Mouse (Mus musculus) hematopoietic stem cell, adult 5-6 weeks (primary cell): ENCODE measurements at regions not wholly inside any gene's neighbourhood (a gene's known extent, or its start where the extent isn't known, plus 50 kb on each side); places are given as distances from the start of the nearest gene placed in this dataset.
A peak's percentile ranks its signal among the peaks of the same experiment; 100 is the strongest.

Source experiments
- ATAC-seq, 2 experiments: fragments of 125-278 bp in 1 of 2; replicated peaks in 1 of 2; 2 replicates each; pipeline ENCODE4 v1.8.0; 2016 to 2017; ENCODE audit warnings: inconsistent platforms in 2 of 2, mild to moderate bottlenecking in 2 of 2, moderate number of reproducible peaks in 2 of 2, low read depth in 1 of 2, moderate TSS enrichment in 1 of 2; ENCODE audit not compliant: low FRiP score in 2 of 2, poor library complexity in 2 of 2, severe bottlenecking in 2 of 2, insufficient read depth in 1 of 2, low TSS enrichment in 1 of 2

DNA sequence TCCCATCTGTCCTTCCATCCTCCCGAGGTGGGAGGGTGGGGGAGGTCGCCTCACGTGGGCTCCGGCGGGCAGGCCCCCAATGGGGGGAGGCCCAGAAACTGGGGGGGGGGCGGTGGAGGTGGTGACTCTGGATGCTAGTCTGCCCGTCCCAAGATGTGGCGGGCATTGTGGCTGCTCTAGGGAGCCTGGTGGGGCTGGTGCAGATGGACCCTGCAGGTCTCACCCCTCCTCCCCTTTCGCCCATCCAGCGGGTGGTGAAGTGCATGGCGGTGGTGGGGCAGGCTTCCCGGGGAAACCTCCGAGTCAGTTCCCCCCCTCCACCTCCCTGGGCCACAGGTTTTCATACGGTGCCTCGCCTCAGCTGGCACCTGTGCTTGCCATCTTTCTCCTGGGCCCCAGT is 88.6 kb downstream of the Inhba start:
- ATAC-seq: no peak; a peak in 1 of 4 replicates

DNA sequence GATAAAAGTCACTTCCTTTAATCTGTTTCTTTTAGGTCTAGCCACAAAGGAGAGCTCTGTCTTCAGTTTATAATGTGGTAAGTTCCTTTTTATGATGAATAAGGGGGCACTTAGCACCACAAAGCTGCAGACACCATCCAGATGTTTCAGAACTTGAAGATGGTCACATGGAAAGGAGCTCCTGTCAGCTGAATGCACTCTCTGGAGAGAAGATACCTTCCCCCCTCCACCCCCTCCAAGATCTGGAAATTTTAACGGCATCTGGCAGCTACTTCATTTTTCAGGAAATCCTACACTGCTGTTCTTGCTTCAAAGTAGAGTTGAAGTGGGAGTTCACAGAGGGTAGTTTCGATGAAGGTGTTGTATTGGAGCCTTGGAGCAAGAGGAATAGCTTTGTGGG is 103.2 kb downstream of the Inhba start:
- peak in 1 of 2 experiments; percentile 32; a peak in 1 of 4 replicates for ATAC-seq

DNA sequence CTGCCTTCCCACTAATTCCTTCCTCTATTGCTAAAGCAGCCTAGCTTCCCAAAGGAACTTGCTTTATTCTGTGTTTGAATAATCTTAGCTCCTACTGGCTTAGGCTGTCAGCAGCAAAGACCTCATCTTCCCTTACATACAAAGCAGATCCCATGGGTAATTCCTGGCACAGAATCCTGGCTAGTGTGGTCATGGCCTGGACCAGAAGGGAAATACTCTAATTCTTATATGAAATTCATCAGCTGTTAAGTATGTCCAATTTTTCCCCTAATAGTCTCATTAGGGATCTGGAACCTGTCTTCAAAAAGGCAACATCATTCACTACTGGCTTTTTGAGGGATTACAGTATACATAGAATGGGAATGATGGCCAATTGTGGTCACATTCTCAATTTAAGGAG is 135.0 kb downstream of the Inhba start:
- no peak for ATAC-seq

DNA sequence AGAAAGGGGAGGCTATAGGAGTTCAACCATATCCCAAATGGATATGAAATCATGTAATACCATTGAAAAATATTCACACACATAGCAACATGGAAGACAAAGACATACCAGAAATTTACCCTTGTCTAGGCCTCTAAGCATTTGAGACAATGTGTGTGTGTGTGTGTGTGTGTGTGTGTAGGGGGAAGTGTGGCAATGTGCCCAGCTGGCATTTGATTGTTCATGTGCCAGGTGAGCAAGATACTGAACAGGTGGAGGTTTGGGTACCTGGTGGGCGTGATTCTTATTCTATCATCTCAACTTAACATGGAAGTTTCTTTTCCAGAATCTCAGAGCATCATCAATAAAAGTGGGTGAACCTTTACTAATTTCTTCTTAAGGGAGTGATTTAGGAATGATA is 143.3 kb downstream of the Inhba start:
- no peak for ATAC-seq

DNA sequence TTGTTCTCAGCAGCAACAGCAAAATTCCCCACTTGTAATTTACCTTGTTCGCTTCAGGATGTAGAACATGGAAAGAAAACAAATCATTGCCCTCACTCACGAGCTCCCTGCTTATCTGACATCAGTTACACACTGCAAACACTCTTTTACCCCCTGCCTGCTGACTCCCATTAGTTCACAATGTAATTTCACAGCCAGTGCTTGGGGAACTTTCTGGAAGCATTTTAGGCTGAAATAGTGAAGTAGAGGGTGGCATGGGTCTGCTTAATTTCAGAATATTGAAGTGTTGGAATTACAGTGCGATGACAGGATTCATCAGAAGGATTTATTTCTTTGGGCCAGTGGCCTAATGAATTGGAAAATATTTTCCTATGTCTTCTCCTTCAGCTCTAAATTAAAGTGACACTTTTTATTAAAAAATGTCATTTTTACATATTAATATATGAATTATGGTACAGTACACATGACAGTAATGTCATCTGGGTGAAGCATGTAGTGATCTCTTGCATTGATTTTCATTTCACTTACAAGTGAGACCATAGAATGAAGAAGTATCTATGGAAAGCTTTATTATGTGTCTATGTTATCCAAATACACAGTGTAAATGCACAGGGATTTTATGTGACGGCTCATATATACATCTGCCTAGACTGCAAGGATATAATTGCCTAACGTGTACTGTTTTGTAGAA is 153.7 kb downstream of the Inhba start:
- no peak for ATAC-seq

DNA sequence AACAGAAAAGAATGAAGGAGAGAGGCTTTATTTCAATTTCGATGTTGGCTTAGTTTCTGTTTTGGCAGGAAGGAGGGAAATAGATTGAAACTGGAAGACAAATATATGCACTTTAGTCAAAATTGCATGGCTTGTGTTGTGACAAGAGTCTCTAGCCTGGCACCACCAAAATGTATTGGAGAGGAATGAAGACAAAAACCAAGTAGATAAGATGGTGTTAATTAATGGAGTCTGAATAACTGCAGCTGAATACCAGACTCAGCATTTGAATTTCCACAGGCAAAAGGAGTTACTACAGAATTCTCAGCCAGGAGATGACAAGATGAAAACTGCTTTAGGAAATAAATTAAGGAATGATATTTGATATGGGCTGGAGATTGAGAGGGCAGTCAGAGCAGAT is 185.0 kb downstream of the Inhba start:
- no peak for ATAC-seq

DNA sequence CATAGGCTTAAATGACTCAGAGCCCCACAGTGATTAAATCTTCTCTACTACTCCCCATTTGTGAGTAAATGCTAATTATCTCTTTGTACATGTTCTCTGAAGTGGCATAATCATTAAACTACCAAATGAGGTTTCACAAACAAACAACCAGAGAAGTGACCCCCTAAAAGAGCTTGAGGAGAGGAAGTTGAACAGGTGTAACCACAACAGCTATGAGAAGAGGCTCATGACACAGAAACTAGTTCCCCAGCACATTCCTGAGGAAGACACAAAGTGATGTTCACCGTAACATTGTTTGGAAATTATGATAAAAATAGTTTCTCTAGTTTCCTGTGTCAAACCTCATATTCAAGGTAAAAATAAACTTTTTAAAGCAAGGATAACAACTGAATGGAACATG is 188.4 kb downstream of the Inhba start:
- ATAC-seq: no peak

DNA sequence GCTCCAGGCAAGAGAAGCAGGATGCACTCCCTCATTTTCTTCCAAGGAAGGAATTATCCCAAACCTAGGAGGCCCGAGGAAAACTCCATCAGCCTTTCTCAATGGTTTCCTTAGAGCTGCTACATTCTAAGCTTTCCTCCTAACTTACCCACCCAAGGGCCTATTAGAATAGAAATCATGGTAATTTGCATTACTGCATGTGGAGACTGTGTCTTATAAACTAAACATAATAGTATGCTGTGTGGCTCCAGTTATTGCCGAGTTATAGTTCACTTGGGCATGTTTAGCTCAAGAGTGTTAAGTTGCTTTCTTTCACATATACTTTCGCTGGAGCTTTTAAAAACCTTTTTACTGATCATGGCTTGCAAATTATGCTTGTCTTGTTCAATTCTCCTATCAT is 191.5 kb downstream of the Inhba start:
- no peak for ATAC-seq

DNA sequence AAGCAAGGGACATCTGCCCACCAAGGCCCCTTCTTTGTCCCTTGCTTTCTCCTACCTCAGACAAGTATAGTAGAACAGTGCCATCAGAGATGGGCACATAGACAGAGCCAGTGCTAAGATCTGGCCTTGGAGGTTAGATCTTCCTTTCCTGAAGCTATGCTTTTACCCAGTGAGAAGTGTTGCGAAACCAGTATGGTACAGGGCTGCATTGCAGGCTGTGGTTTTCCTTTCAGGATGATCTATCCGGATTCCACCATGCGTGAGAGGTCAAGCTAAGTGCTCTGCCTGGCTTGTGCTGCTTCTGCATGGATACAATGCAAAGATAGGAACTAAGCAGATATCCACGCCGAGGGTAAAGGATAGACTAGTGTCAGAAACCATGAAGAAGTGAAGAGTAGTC is 192.4 kb downstream of the Inhba start:
- peak in 1 of 2 experiments; percentile 37; a peak in 2 of 4 replicates for ATAC-seq

DNA sequence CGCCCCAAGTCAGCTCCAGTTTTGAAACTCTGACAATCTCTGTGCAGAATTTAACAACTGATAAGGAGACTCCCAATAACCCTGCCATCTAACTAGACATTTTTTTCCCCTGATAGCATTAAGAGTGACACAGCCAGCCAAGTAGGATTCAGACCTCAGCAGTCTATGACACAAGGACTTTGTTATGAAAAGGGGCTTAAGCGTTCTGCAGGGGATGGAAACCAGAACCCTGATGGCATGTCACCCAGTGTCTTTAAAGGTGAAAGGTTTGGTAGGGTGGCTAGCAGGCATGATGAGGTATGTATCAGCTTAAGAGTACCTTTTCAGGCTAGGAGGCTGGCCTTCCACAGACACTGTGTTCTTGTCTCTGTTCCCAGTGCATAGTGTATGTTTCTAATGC is 199.8 kb downstream of the Inhba start:
- no peak for ATAC-seq

DNA sequence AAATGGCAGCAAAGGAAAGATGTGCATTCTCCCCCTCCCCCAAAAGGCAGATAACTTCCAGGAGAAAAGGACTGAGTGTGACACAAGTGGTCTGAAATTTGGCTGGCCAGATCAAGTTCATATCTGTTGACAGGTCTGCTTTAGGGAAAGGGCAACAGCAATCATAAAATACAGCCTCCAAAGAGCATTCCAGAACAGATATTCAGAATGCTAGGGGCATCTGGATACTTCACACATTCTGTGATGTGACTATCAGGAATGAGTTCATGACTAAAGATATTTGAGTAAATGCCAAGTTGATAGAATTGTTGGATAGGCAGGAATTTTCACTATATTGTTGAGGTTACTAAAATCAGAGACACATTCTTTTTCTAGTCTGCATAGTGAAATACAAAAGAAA is 208.2 kb downstream of the Inhba start:
- ATAC-seq: no peak

DNA sequence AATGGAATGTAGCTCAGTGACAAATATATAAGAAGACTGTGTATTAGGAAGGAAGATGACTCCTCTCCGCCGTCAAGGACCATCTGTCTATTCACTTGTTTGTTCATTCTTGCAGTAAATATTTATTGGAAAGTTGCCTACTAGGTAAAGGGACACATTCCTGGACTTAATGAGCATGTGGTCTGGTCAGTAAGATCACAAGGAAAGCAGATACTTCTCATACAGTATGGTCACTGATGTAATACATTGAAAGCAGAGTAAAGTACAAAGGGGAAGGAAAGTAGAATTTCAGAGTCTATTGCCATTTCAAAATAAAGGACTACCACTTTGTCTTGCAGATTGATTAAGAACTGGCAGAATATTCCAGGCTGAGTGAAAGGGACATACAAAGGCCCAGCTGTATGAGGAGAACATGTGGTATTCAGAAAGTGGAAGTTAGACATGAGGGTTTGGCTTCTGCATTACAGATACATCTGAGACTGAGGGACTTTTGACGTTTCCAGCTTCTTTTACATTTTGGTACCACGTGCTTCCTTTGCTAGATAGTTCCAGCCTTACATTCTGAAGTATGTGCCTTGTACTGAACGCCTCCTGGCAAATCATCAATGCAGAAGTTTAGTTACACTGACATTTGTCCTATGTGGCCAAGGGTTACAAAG is 211.4 kb downstream of the Inhba start:
- peak in 1 of 2 experiments; percentile 37; a peak in 1 of 4 replicates for ATAC-seq

DNA sequence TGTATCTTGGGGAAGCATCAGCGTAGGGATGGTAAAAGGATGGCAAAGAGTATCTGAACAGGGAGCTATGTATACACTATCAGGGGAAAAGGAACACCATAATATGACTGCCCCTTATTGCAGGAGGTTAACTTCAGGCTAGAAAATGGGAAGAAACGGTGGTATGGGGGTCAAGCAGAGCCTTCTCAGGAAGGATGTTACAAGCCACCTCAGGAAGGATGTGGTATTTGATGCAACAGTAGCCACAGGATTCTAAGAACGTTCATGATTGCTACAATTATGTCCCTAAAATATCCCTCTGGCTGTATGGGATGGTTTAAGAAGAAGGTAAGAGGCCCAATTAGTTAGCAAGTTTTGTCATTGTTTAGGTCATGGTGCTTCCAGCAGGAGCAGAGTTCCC is 249.5 kb downstream of the Inhba start:
- peak; percentile 94 to 97 for ATAC-seq

DNA sequence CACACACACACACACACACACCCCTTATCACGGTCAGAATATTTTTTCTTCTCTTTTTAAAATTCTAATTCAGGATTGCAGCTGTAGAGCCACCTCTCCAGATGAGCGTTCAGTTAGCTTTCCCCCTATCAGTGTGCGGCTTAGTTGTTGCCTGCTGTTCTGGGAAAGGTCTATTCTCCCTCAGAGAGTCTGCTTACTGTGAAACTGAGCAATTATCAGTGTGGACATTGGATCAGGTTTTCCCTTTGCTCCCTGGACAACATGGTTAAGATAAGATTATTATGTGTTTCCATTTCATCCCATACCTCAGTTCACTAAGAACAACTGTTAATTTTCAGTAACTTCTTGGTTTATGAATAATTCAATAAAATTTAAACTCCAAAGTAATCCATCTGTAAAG is 268.3 kb downstream of the Inhba start:
- no peak for ATAC-seq

DNA sequence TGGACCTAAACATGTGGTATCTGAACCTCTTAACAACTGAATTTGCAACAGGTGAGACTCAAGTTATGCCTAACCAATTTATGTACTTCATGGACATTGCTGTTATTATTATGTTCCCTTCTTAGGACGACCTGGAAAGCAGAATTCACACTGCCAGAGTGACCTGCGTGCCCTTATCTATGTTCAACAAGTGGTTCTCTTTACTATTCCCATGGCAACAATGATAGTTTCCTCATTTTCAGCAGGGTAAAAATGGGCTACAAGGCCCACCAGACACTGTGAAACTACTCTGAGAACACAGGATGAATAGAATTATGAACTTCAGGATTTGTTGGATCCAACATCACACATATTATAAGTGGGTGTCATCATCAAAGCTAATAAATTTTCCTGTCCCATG is 269.1 kb downstream of the Inhba start:
- peak in 1 of 2 experiments; percentile 80; a peak in 2 of 4 replicates for ATAC-seq

DNA sequence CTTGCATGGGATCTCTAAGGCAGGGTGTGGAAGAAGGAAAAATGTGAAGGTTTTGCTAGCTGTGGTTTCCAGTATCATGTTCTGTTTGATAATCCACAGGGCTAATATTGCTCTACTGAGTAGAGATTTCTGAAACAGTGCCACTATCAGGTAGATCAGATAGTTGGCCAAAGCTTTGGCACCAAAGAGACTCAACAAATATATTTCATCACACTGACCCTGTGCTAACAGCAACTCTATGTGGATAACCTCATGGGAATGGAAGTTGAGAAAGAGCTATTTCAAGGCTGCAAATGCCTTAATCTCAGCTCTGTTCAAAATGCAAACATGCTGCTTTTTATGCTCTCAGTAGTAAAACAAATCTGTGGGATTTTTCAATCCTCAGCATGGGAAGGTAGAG is 270.1 kb downstream of the Inhba start:
- ATAC-seq: no peak

DNA sequence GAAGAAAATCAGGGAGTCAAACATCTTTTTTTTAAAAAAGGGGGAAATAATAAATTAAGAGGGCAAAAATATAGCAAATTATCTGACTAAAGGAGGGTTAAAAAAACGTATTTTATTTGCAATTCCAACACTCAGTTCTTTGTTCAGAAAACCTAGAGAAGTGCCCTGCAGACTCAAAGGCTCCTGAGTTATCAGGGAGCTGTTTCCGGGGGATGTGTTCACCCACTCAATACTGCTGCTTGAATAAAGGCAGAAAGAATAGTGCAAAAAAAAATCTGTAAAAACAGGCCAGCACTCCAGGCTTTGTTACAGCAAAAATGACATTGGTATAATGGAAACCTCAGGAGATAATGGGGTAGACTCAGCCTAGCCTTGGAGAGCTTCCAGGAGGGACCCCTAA is 270.6 kb downstream of the Inhba start:
- ATAC-seq: no peak

DNA sequence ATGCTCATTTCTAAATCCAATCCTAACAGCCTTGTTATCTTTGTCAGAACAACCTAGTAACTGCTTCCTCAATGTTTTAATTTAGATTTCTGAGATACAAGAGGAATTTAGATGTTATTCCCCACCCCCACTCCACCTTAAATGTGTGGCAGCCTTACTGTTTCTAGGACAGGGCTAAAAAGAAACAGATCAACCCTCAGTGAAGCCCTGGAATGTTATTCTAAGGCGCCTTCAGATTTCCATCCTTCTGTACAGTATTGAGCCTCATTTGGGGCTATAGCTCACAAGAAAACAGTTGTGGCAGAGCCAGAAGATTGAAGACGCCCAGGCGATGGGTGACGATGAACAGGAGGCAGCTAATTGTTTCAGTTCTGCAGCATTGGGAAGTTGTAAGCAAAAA is 271.7 kb downstream of the Inhba start:
- ATAC-seq: no peak

DNA sequence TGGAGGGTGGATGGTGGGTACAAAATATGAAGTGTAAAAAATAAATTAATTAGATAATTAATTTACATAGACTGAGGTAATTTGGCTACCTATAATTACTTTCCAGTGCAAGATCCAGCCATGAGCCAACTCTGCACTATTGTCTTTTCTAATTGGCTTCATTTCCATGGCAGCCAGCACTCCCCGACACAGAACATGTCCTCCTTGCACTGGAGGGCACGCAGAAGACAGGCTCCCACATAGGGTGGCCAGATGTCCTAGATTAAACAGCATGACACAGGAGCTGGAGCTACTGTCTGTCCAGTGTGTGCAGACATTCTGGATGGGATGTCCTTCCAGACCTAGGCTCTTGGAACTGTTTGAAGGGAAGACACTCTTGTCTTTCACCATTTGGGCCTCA is 278.0 kb downstream of the Inhba start:
- ATAC-seq: no peak
